Mouse (Mus musculus) spleen, adult 2 months (tissue): ENCODE measurements around the gene Gm45713.

ENCODE experiments used
- CTCF ChIP-seq: fragments of 200-500 bp; IDR thresholded peaks from 2 replicates; pipeline ENCODE4 v1.5.1; 2011; ENCODE audit warnings: mild to moderate bottlenecking, inconsistent platforms; ENCODE audit not compliant: insufficient read depth, insufficient read length, insufficient replicate concordance; ENCODE audit errors: extremely low read depth
- POLR2A ChIP-seq: fragments of 200-500 bp; IDR thresholded peaks from 2 replicates; pipeline ENCODE4 v1.6.1; 2011; ENCODE audit warnings: low read depth, low read length, inconsistent platforms

DNA sequence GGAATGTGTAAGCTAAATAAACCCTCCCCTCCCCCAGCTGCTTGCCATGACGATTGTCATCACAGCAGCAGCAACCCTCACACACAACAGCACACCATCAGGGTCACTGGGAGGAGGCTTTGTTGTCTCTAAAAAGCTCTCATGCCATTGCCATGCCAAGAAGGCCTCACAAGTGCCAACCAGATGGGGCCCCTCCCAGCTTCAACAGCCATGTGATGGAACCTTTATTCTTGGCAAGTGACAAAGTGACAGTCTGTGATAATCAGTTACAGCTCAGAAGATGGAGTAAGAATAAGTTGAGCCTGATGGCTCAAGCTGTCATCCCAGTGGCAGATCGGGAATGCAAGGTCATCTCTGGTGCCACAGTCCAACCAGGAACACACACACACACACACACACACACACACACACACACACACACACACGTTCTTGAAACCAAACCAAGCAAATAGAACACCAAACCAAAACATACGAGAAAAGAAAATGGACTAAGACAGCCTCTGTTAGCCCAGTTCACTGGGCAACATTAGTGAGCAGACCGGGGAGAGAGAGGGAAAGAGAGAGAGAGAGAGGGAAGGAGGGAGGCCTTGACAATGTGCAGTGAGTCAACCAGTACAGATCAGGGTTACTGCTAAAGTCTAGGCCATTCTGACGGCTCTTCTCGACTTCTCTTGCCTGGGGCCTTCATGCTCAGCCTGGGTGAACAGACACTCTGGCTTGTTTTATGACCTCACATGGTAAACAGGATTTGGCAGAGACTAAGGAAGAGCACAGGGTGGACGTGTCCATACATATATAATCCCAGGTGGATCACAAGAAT is 4.1 kb upstream of the Gm45713 start:
- TF ChIP-seq POLR2A: no peak
- TF ChIP-seq CTCF: no peak
